1 mouse cellular context compared by ENCODE assay signal in the genomic region with DNA sequence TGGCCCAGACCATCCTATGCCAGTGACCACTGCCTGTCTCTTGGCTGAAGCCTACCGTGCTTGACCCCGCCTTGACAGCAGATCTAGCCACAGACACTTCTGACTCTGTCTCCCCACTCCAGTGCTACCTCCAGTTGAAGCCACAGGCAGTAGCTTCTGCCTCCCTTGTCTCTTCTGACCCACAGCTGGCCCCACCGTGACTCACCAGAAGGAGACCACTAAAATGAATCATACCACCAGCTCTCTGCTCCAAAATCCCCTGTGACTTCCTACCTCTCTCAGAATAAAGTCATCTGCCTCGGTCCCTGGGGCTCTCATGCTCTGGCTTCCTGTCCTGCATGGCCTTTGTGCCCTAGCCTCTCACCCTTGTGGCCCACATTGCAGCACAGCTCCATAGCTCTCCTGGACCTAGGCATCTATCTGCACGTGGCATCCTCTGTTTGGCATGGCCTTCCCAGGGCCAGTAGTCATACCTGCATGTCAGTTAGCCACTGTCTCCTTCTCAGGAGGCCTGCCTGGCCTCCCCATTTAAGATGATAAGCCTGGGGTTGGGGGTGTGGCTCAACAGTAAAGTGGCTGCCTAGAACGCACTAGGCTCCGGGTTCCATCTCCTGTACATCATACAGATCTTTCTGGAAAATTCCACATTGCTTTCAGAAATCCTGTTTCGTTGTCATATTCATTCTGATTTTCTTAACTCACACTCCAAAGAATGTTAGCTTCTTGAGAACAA.
TF ChIP-seq lines count a peak whose summit lies in the region.

No protein-coding gene starts in this region.

TF ChIP-seq in CH12.LX, 34 proteins besides CTCF, POLR2A, EP300 and RAD21 (continued from another document):
- TF ChIP-seq E2F4 (IDR thresholded peaks at IDR 0.05; ENCODE audit: insufficient replicate concordance, low read depth, low read length) (no peak), IRF4 (IDR thresholded peaks at IDR 0.05; ENCODE audit: low read depth, low read length) (peak; percentile 57; the same call in 1 of the 2 replicates), MYC (IDR thresholded peaks at IDR 0.05; ENCODE audit: low read depth, low read length) (no peak)
